Mouse (Mus musculus): ENCODE data around the gene Zdhhc16.

Gene Zdhhc16

DNA sequence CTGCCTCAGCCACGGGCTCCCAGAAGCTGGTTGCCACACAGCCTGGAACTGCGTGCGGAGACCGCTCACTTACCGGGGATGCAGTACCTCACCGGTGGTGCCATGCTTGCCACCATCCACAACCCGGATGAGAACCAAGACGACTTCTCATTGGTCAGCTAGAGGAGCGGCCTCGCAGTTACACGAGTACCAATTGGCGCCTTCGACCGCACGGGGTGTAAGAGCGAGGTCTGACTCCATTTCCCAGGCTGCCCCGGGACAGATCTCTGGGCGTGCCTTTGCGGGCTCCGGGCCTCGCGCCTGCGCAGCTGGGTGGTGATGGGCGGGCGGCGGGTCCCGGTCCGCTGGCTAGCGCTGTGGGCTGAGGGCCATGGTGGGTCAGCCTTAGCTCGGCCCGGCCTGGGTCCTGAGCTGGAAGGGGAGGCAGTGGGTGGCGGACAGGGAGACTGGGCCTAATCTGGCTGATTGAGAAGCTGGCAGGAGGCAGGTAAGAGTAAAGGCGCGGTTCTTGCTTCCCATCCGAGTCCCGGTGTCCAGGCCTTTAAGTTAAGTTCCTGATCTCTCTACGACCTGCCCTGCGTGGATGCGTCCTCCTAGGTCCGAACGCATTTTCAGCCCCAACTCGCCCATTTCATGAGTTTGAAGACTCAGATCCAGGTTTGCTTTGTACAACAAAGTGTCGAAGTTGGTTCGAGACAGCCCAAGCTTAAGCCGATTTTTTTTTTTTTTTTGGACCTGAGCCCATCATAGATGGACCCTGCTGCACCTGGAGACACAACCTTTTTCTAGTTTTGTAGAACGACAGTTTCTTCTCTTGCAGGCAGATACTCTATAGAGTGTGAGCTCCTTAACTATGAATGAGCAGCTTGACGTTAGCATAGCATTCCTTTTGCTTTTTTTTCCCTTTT, at the start of gene Zdhhc16, which contains the start of gene Exosc1:
Zdhhc16 (plus strand) TSS at position 302 of the 908 bp plus-strand sequence.
Exosc1 (minus strand) TSS at position 245 of the 908 bp plus-strand sequence.
- peak; percentile 98 for DNase-seq (ENCODE audit: low read depth, low spot score)

DNA sequence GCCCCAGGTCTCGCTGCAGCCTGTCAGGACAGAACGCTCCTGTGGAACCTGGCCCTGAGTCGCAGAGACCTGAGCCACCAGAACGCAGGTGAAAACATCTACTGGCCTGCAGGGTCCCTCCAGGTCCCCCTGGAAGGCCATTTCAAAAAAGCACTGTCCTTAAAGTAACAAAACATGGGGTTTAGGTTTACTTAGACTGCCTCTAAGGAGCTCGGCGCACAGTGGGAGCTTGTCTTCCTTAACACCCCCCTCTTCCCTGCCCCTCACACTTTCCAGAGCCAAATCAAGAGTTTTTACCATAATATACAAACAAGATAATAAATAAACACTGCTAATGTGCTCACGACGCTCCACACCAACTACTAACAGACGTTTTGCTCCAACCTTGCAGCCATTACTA, 49.4 kb upstream of the Zdhhc16 start:
- no peak for DNase-seq (ENCODE audit: low read depth, low spot score)

DNA sequence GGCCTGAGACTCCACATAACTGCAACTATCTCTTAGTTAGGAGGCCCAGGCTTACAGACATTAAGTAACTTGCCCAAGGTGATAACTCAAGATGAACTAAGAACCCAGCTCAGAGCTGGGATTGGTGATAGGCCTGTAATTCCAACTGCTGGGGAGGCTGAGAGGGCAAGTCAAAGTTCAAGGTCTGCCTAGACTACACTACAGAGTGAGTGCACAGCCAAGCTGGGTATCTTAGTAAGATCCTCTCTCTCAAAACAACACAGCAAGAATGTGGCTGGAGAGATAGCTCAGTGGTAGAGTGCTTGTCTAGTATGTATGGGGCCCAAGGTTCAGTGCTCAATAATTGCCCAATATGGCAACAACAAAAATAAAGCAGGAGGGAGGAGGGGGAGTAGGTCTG, 45.1 kb upstream of the Zdhhc16 start:
- no peak for DNase-seq (ENCODE audit: low read depth, low spot score)

DNA sequence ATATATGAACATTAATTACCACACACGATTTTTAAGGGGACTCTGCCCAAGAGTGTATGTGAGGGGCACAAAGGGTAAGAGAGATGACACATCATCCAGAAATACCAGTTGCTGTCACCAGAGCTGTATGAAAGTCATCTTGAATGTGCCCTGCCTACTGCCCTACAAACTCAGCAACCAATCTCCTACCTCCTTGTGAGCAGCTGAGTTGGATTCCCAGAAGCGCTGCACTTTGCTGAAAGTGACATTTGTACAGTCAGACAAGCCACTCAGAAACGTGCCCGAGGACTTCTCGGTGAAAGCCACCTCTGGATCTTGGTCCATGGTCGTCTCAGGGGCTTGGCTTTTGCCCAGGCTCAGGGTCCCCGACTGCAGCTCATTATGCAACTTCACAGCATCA, 38.3 kb upstream of the Zdhhc16 start:
- DNase-seq (ENCODE audit: low read depth, low spot score), result no peak

DNA sequence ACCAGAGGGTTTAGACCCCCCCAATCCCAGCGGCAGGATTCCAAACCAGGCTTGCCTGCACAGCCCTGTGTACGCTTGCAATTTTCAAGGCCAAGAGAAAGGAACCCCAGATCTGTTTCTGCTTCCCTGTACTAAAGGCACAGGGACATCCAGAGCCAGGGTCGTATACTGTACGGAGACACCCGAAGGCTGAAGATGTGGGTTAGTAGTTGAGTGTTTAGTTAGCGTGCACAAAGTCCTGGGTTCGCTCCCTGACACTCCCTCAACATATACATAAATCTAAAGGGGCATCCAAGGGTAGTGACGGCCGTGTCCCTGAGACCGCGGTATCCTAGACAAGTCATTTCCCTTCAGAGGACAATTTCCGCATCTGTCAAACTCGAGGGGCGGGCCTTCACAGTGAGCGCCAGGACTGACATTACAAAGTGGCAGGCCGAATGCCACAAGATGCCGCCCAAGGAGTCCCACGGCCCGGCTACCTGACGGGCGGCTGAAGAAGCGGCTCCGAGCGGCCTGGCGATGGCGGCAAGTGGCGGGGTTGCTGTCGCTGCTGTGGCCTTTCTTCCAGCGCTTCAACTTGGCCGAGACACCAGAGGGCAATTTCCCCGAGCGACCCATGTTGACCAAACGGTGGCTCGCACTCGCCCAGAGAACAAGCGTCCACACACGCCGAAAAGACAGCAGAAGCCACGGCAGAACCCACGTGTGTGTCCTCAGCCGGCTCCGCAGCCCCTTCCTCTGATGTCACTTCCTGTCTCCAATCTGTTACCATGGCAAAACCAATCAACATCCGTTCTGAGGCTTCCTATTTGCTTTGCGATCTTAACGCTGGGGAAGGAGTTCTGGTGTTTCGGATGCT, 37.6 kb upstream of the Zdhhc16 start, which contains the start of gene Rrp12:
Rrp12 (minus strand) TSS at position 714 of the 859 bp plus-strand sequence.
- peak; percentile 81 for DNase-seq (ENCODE audit: low read depth, low spot score)

DNA sequence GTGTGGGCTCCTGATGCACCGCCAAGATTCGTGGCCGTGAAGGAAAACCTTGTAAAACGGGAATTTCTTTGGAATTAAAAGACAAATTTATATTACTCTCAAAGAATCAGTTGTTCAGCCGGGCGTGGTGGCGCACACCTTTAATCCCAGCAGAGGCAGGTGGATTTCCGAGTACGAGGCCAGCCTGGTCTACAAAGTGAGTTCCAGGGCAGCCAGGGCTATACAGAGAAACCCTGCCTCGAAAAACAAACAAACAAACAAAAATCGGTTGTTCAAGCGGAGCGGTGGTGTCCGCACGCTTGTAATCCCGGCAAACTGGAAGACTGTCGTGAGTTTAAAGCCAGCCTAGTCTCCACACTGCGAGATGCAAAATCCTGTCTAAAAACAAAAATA, 37.0 kb upstream of the Zdhhc16 start:
- no peak for DNase-seq (ENCODE audit: low read depth, low spot score)

DNA sequence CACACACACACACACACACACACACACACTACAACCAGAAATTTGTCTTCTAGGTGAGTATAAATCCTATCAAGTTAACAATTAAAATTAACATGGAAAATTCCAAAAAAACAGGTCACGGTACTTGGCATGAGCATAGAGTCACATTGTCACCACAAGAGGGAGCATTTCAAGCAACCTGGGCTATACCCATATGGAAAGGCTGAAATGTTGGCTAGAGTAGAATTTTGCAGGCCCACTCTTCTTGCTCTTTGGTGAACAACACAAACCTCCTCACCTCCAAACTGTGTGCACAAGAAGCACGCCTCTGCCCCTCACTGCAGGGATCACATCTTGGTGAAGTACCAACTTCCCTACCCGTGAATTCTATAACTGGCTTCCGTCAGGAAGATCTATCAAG, 34.4 kb upstream of the Zdhhc16 start:
- DNase-seq (ENCODE audit: low read depth, low spot score), result no peak

DNA sequence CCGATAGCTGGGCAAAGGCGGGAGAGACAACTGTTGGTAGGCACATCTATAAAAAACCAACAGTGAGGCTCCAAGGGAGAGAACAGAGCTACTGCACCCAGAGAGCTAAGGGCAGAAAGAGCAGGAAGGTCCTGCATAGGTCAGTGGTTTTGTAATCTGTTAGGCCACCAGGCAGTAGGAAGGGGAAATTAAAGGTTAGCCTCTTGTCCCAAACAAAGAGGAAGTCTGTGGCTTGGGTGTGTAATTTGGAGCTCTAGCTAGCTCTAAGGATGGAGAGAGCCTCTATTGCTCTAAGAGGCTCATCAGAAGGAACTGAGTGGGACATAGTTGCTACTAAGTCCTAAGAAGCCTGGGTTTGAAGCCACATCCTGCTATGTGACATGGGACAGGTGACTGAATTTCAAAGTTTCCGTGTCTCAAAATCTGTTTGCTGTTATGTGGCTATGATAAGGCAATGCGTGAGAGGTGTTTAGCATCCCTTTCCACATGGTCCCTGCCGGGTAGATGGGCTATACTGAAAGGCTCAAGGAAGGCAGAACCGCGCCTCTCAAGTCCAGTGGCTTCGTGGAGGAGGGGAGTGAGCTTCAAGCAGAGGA, 32.7 kb upstream of the Zdhhc16 start:
- no peak for DNase-seq (ENCODE audit: low read depth, low spot score)

DNA sequence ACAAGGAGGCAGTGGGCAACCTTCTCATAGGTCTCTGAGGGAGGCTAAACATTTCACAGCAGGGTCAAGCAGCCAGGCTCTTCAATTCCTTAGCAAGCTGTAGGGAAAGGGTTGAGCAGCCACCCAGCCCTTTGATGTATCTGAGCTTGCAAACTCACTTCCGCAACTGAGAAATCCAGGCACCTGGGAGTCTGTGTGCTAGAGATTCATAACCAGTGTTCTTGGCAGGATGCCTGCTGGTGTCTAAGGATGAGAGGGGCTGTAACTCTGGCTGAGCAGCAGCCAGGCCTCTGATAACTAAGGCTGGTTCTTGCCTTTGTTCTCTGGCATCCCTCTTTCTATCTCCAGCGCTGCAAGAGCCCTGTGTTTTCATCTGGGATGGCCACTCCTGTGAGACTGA, 31.6 kb upstream of the Zdhhc16 start:
- no peak for DNase-seq (ENCODE audit: low read depth, low spot score)

DNA sequence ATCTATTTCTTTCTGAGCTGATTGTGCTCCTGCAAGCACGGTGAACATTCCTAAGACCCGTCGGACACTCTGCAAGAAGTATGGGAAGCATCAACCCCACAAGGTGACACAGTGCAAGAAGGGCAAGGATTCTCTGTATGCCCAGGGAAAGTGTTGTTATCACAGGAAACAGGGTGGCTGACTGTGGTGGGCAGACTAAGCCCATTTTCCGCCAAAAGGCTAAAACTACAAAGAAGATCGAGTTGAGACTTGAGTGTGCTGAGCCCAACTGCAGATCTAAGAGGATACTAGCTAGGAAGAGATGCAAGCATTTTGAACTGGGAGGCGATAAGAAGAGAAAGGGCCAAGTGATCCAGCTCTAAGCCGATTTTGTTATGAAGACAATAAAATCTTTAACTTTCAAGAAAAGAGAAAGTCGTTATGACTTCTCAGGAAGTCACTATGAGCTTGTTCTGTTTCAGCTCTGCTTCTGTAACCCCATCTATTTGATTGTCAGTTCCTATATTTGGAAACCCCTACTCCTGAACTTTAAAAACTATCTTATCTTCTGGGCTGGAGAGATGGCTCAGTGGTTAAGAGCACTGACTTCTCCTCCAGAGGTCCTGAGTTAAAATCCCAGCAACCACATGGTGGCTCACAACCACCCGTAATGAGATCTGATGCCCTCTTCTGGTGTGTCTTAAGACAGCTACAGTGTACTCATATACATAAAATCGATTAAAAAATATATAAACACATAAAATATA, 30.3 kb upstream of the Zdhhc16 start:
- no peak for DNase-seq (ENCODE audit: low read depth, low spot score)

DNA sequence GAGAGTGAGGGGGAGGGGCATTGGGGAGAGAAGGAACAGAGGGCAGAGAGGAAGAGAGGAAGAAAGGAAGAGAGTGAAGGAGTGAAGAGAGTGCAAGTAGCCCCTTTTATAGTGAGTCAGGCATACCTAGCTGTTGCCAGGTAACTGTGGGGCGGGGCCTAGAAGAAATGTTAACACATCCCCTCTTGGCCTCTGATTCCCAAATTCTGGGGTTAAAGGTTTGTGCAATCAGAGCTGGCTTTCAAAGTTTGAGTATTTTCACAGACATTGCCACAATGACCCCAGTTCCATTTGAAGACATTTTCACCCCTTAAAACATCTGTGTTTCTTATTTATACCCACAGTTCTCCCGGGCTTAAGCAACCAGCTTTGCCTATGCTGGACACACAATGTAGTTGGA, 28.0 kb upstream of the Zdhhc16 start:
- no peak for DNase-seq (ENCODE audit: low read depth, low spot score)

DNA sequence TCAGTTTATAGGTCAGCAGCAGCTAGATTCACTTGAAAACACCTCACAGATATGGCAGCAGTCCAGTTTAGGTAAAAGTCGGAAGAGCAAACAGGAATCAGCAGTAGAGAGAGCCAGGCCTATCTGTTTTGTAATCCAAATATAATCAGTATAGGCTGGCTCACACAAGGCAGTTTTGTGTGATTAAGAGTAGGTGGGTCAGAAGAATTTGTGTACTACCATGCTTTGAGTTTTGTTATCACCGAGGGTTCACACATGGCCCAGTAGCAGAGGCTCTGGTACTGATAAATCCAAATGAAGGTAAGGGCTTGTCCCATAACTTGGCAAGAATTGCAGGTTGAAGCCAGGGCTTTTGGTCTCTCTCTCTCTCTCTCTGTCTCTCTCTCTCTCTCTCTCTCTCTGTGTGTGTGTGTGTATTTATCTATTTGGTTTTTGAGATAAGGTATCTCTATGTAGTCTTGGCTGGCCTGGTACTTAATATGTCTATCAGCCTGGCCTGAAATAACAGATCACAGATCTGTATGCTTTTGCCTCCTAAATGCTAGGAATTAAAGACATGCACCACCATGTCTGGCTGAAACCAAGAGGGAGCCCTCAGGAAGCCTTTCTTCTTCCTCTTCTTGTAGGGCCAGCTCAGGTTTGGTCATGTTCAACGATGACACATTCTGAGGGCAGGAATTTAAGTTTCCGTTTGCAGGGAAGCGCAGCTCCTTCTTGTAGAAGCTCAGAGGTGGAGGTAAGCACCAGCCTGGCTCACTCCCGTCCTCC, 26.8 kb upstream of the Zdhhc16 start:
- no peak for DNase-seq (ENCODE audit: low read depth, low spot score)

DNA sequence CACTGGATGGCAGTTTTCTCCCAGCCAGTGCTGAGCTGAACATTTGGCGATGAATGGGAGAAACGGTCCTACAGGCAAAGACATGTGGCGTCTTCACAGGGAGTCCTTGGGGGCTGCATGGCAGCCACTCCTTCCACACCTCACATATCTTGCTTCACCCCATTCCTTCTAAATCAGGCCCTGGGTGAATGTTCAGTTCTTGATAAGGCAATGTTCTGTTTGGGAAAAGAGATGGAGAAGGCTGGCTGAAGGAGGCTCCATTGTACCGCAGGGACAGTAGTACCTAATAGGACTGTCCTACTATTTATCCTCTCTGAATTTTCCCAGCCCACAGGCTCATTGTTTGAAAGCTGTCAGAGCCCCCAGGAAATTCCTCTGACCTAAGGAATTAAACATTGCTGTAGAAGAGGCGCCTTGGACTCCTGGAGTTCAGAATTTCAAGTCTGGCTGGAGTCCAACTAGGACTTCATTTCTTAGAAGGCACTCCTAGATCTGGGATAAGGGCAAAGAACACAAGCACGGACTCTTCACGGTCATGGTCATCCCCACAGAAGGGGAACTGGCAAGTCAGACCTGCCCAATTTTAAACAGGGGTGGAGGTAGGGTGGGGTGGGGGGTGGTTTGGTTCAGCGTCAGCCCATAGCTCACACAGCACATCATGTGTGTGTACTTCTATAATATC, 26.1 kb upstream of the Zdhhc16 start:
- DNase-seq (ENCODE audit: low read depth, low spot score), result no peak

DNA sequence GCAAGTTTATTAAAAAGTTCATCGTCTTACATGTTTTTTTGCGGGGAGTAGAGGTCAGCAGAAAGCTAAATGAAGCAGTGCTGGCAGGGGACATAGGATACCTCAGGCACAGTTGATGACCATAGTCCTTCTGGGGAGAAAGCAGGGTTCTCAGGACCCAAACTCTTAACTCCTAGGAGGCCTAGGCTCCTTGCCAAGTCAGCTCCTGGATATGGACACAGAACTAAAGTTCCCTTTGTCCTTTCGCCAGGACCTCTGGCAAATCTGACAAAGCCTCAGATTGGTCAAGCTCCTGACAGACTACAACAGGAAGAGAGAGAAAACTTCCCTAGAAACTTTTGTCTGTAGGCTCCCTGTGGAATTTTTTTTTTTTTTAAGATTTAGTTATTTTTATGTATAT, 24.5 kb upstream of the Zdhhc16 start:
- DNase-seq (ENCODE audit: low read depth, low spot score), result no peak

DNA sequence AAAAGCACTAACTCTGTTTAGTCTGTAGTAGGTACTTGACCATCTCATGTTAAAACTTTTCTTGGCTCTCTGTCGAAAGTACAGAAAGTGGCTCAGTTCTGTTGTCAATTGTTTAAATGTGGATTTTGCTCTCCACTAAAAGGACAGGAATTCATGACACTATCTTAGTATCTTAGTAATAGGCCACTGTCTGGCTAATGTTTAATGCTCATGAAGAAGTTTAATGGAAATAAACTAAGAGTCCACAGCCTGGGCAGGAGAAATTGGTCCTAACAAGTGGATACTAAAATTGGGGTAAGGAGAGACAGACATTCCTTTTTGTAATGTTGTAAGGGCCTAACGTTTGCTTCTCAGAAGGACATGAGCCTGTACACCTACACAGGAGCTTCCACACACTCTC, 22.9 kb upstream of the Zdhhc16 start:
- DNase-seq (ENCODE audit: low read depth, low spot score), result no peak

DNA sequence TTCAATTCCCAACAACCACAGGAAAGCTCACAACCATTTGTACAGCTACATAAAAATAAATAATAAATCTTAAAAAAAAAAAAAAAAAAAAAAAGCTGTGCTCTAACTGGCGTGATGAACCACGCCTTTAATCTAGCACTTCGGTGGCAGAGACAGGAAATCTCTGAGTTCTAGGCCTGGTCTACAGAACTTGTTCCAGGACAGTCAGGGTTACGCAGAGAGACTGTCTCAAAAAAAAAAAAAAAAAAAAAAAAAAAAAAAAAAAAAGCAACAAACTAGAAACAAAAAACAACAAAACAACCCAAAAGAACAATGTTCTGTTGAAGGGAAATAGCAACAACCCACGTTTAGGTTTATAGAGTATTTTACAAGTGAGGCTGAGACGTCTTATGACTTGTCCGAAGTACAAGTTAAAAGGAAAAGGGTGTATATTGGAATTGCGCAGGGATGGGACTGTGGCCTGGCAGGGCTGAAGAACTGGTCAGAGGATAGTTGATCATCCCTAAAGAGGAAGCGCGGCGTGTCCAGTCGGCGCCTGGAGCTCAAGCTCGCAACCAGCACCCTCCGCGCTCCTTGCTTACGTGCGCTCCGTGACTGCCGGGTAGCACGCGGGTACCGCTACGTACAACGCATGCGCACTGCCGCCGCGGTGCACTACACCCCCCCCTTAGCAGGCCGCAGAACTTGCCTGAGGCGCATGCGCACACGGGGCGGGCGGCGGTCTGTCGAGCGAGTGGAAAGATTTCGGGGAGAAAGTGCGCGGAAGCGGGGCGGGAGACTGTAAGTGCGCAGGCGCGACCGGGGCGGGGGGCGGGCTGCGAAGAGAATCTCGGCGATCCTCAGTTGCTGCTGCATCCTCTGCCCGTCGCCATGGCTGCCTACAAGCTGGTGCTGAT, 21.9 kb upstream of the Zdhhc16 start, which contains the start of gene Pgam1:
Pgam1 (plus strand) TSS at position 746 of the 896 bp plus-strand sequence.
- peak; percentile 98 for DNase-seq (ENCODE audit: low read depth, low spot score)

DNA sequence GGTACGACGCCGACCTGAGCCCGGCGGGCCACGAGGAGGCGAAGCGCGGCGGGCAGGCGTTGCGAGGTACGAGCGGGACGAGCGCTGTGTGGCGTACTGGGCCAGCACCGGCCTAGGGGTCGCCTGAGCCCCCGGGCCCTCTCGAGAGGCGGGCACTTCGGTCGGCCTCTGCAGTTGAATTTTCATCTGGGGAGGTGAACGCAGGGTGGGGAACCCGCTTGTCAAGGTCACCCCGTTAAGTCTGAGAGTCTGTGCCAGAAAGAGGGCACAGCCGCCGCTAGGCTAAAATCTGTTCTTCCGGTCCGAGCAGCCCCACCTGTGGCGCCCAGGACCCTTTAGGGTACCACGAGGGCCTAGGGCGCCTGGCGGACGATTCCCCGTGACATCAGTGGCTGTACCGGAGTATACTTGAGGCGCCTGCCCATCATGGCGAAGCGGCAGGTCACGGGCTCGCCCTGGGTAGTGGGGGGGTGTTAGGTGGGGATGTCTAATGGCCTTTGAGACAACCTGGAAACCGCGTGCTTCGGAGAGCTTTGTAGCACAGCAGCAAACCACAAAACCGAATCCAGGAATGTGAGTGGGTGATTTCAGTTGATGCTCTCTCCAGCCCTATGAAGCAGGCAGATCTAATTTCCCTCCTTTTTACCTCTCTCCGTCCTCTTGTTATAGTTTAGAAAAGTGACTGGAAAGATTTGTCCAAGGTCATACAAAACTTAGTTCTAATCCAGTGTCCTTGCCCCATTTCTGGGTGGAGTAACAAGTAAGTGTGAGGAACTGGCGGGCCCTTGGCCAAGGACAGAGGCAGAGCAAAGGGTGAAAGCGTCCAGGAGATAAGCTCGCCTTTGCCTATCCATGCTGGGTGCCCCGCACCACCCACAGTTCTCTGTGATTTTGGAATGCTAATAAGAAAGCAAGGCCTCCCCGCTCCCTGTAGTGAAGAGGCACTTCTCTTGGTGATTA, 20.9 kb upstream of the Zdhhc16 start:
- DNase-seq (ENCODE audit: low read depth, low spot score), result no peak

Measured in brain, embryonic 18.5 days (tissue).